Mouse (Mus musculus): ENCODE measurements around the gene Psap. TPM values are rescaled to one million over a fixed set of nuclear protein-coding genes. Genes with fewer than 3 reads are reported as not detected.
A peak's percentile ranks its signal among the peaks of the same experiment; 100 is the strongest.

Gene Psap
- 626 and 654 TPM in 2 replicates for polyA plus RNA-seq (2012; rRNA removed)

DNA sequence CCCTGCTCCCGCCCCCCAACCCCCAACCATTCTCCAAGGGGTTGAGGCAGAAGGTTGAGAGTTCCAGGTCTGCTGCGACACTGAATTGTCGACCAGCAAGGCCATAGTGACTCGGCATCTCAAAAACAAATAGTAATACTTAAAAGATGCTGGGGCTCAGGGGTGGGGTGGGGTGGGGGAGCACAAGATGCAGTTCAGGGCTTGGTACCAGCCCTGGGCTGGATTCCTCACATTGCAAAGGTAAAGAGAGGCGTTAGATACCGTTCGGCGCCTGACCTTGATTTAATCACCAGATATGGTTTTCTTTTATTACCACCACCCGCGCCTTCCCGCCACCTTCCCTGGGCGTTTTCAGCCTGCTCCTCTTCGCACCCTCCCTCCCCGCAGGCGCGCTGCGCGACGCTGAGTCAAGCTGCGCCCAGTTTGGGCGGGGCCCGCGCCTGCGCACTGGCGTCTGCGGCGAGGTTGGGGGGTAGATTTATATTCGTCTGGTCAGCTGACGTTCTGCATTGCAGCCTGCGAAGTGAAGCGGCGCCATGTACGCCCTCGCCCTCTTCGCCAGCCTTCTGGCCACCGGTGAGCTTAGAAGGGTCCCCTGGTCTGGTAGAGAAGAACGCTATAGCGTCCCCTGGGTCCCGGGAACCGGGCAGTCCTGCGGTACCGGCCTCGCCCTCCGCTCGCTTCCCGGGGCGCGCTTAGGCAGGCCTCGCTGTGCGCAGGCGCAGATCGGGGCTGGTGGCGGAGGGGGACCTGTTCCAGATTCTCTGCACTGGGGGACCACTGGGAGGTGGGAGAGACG, at the start of gene Psap:
Psap (plus strand) TSS at position 421 of the 799 bp plus-strand sequence.
- TF ChIP-seq CTCF (IDR thresholded peaks at IDR 0.05; ENCODE audit: borderline replicate concordance, extremely low read depth, insufficient read depth, insufficient read length) (no peak), POLR2A (IDR thresholded peaks at IDR 0.05; ENCODE audit: borderline replicate concordance, extremely low read depth, insufficient read depth, insufficient read length, poor library complexity, severe bottlenecking) (peak; percentile 83)
- DNase-seq (ENCODE audit: low read depth) = peak; percentile 97

DNA sequence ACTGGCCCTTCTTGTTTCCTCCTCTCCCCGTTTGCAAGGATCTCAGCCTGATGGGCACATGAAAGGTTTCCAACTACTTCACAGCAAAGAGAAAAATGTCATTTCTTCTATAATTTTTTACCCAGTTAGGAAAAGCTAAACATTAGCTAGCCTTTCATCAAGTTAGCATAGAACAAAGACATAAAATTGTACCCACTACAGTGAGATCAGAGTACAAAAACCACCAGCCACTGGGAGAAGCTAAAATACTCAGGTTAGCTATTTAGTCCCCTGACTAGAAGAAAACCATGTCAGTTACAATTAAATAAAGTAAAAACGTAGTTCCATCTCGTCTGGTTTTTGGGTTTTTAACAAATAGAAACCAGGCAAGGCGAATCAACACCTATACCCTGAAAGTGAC, 49.8 kb upstream of the Psap start:
- TF ChIP-seq CTCF (IDR thresholded peaks at IDR 0.05; ENCODE audit: borderline replicate concordance, extremely low read depth, insufficient read depth, insufficient read length) (no peak), POLR2A (IDR thresholded peaks at IDR 0.05; ENCODE audit: borderline replicate concordance, extremely low read depth, insufficient read depth, insufficient read length, poor library complexity, severe bottlenecking) (no peak)
- DNase-seq (ENCODE audit: low read depth) = no peak

DNA sequence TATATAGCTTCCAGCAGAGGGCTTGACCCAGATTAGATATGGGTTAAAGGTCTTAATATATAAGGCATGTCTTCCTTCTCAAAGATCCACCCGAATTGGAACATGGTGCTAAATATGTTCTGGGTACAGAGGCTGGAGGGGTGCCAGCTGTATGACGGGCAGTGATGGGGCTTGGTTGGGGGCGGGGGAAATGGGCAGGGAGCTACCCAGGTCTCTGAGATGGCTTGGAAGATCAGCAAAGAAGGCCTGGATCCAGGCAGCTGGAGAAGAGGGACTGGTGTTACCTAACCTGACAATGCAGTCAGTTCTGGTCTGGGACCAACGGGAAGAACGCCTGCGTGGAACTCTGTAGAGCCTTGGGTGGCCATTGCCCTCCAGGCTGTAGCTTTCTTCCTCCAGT, 48.3 kb upstream of the Psap start:
- no peak for DNase-seq (ENCODE audit: low read depth)
- TF ChIP-seq POLR2A (IDR thresholded peaks at IDR 0.05; ENCODE audit: borderline replicate concordance, extremely low read depth, insufficient read depth, insufficient read length, poor library complexity, severe bottlenecking) (no peak), CTCF (IDR thresholded peaks at IDR 0.05; ENCODE audit: borderline replicate concordance, extremely low read depth, insufficient read depth, insufficient read length) (no peak)

DNA sequence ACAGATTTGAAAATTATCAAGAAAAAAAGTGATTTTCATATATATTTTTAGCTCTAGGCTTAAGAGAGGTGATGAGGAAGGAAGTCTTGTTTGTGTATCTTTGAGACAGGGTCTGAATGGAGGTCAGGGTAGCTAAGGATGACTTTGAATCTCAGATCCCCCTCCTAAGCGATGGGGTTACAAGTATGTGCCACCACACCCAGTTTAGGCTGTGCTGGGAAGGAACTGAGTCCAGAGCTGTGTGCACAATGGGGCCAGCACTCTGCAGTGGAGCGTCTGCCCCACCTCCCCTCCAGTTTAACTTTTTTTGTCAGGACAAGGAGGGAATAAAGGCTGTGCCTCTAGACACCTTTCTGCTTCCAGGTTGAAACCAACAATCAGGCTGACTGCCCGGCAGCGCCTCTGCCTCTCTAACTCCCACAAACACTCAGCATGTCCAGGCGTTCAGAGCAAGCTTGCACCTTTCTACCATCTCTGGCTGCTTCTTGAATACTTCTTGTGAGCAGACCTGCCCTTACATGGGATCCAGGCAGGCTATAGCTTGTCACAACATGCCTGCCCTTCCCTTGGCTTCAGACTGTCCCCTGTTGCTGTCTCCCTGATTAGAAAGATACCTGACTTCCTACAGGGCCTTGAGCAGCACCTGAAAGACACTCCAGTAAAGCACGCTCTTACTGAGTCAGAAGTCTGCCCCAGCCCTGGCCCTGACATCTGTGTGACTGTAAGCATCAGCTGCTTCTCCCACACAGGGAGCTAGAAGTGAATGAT, 46.9 kb upstream of the Psap start:
- TF ChIP-seq POLR2A (IDR thresholded peaks at IDR 0.05; ENCODE audit: borderline replicate concordance, extremely low read depth, insufficient read depth, insufficient read length, poor library complexity, severe bottlenecking) (no peak), CTCF (IDR thresholded peaks at IDR 0.05; ENCODE audit: borderline replicate concordance, extremely low read depth, insufficient read depth, insufficient read length) (no peak)
- no peak for DNase-seq (ENCODE audit: low read depth)

DNA sequence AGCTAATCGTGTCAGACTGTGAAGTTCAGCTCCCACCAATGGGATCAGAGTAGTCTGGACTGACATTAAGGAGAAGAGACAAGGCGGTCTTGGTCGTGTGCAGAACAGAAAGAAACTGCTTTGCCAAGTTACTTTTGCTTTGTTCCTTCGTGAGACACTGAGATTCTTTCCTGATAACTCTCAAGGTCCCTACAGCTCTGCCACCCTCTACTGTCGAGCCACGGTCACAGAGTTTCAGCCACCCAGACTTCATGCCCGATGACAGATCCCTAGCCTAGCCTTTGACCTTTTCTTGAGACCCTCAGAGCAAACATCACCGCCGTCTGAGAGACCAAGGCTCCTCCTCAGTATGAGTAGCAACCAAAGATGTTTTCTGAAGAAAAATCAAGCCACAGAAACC, 43.4 kb upstream of the Psap start:
- DNase-seq (ENCODE audit: low read depth) = no peak
- TF ChIP-seq CTCF (IDR thresholded peaks at IDR 0.05; ENCODE audit: borderline replicate concordance, extremely low read depth, insufficient read depth, insufficient read length) (no peak), POLR2A (IDR thresholded peaks at IDR 0.05; ENCODE audit: borderline replicate concordance, extremely low read depth, insufficient read depth, insufficient read length, poor library complexity, severe bottlenecking) (no peak)

DNA sequence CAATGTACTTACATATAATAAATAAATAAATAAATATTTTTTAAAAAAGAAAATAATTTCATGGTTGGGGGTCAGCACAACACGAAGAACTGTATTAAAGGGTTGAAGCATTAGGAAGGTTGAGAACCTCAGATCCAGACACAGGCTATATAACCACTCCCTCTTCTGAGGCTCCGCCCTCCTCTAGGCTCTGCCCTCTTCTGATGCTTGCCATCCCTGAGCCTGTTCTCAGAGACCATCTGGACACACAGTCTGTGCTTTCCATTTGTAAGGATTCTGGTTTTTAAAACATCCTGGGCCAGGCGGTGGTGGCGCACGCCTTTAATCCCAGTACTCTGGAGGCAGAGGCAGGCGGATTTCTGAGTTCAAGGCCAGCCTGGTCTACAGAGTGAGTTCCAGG, 41.6 kb upstream of the Psap start:
- DNase-seq (ENCODE audit: low read depth) = peak; percentile 19

DNA sequence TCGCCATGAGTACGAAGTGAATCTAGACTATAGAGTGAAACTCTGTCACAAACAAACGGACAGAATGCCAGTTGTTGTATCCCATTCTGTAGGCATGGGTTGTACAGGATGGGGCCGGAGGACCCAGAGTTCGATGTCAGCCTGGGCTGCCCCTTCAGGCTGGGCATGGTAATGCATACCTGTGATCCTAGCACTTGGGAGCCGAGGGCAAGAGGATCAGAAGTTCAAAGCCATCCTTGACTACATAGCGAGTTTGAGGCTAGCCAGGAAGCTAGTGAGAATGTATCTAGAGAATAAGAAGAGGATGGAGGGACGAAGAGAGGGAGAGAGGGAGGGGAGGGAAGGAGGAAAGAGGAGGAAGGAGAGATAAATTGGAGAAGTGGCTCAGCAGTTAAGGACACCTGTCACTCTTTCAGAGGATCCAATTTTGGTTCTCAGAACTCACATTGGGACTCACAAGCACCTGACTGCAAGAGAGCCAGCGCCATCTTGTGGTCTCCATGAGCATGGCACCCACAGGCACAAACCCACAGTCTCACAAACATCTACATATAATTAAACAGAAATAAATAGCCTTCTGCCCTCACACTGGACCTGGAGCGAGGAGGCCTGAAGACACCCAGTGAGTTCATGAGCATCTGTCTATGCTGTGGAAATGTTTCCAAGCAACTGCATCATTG, 39.8 kb upstream of the Psap start:
- peak; percentile 75 for DNase-seq (ENCODE audit: low read depth)
- no peak for TF ChIP-seq POLR2A (IDR thresholded peaks at IDR 0.05; ENCODE audit: borderline replicate concordance, extremely low read depth, insufficient read depth, insufficient read length, poor library complexity, severe bottlenecking)
- TF ChIP-seq CTCF (IDR thresholded peaks at IDR 0.05; ENCODE audit: borderline replicate concordance, extremely low read depth, insufficient read depth, insufficient read length) = peak; percentile 83

DNA sequence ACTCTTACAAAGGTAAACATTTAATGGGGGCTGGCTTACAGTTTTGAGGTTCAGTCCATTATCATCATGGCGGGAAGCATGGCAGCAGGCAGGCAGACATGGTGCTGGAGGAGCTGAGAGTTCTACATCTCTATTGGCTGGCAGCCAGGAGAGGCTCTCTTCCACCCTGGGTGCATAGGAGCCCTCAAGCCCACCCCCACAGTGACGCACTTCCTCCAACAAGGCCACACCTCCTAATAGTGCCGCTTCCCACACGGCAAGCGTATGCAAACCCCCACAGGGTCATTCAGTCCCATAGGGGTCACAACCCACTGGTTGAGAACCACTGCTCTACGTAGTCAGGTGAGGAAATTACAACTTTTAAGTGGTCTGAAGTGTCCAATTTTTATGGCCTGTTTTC, 37.0 kb upstream of the Psap start:
- DNase-seq (ENCODE audit: low read depth) = no peak
- TF ChIP-seq CTCF (IDR thresholded peaks at IDR 0.05; ENCODE audit: borderline replicate concordance, extremely low read depth, insufficient read depth, insufficient read length) = no peak
- no peak for TF ChIP-seq POLR2A (IDR thresholded peaks at IDR 0.05; ENCODE audit: borderline replicate concordance, extremely low read depth, insufficient read depth, insufficient read length, poor library complexity, severe bottlenecking)

DNA sequence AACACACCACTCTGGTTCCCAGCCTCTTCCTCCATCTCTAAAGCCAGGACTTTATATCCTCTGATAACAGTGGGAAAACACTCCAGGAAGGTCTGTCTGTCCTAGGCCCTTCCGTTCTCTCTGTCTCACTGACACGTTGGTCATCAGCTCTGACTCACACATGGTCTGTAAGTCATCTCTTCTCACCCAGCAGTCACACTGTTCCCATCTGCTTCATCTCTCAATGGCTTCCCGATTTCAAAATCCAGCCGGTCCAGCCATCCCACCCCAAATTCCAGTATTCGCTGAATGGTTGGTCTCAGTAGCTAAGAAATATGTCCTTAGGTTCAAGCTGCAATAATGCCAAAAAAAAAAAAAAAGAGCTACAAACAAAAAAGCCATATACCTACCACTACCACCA, 33.5 kb upstream of the Psap start:
- TF ChIP-seq CTCF (IDR thresholded peaks at IDR 0.05; ENCODE audit: borderline replicate concordance, extremely low read depth, insufficient read depth, insufficient read length) (no peak), POLR2A (IDR thresholded peaks at IDR 0.05; ENCODE audit: borderline replicate concordance, extremely low read depth, insufficient read depth, insufficient read length, poor library complexity, severe bottlenecking) (no peak)

DNA sequence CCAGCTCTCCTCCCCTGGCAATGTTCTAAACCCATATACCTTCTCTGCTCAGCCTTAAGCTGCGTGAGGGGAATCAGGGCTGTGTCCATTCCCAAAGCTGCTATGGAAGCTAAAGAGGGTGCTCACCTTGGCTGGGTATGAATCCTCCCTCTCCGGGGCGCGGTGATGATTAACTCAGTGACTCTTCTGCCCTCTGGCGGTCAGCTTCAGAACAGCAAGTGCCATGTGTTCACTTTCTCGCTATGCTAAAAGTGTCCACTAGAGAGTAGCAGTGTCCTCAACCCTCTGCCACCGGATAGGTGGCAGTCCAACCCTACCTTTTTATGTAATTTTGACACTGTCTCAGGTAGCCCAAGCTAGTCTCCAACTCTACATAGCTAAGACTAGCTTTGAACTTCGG, 32.4 kb upstream of the Psap start:
- DNase-seq (ENCODE audit: low read depth) = peak; percentile 91
- TF ChIP-seq CTCF (IDR thresholded peaks at IDR 0.05; ENCODE audit: borderline replicate concordance, extremely low read depth, insufficient read depth, insufficient read length) = peak; percentile 100
- TF ChIP-seq POLR2A (IDR thresholded peaks at IDR 0.05; ENCODE audit: borderline replicate concordance, extremely low read depth, insufficient read depth, insufficient read length, poor library complexity, severe bottlenecking) = no peak

More for the DNA sequence above, 33.5 kb upstream of the Psap start:
- DNase-seq (ENCODE audit: low read depth) = no peak

DNA sequence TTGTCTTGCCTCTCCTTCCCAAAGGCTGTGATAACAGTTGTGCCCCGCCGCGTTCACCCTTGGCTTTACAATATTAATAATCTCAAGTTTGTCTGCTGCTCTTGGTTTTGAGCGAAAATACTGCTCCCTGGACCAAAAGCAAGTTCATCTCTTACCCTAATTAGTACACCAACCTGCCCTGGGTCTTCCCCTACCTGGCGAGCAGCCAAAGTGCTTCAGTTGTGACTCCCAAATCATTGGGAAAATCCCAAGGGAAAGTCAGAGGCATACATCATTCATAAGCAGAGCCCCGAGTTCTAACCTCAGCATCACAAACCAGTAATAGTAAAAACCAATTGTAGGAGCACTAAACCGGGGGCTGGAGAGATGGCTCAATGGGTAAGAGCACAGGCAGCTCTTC, 31.8 kb upstream of the Psap start:
- TF ChIP-seq POLR2A (IDR thresholded peaks at IDR 0.05; ENCODE audit: borderline replicate concordance, extremely low read depth, insufficient read depth, insufficient read length, poor library complexity, severe bottlenecking) = no peak
- TF ChIP-seq CTCF (IDR thresholded peaks at IDR 0.05; ENCODE audit: borderline replicate concordance, extremely low read depth, insufficient read depth, insufficient read length) = no peak
- no peak for DNase-seq (ENCODE audit: low read depth)
